18 mouse cellular contexts compared by ENCODE assay signal in the genomic region with DNA sequence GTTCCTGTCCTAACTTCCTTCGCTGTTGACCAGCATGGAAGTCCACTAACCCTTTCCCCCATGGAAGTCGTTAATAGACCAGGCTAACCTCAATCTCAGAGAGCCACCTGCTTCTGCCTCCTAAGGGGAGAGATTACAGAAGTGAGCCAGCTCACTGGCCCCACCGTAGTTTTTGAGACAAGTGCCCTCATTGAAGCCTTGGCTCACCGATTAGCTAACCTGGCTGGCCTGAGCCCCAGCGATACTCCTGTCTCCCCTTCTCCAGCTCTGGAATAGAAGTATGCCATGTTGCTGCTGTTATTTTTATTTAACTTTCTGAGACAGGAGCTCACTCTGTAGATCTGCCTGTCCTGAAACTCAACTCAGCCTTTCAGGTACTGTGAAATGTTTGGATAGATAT.
DNase-seq lines count a peak whose midpoint lies in the region; ATAC-seq and TF ChIP-seq lines count a peak whose summit lies in the region.
"Had no signal": no experiment of that assay in that cellular context is flagged by ENCODE, and none has a peak within 500 bp of the region (broad histone marks: within the 10 kb centered on the region; RNA-seq: fewer than 3 reads in every experiment).

No protein-coding gene starts in this region.

- peaks cover 29% of the 10 kb centered on the region for H3K4me1 ChIP-seq in heart, embryonic 10.5 days
- peaks cover 32% of the 10 kb centered on the region for H3K4me1 ChIP-seq in heart, embryonic 11.5 days (ENCODE audit: control insufficient read depth, insufficient read depth, low read length)
- H3K4me1 ChIP-seq in intestine, embryonic 14.5 days (replicated peaks; ENCODE audit: control insufficient read depth, insufficient read depth, low read length): peaks cover 16% of the 10 kb centered on the region
- peaks cover 8% of the 10 kb centered on the region for H3K4me1 ChIP-seq in intestine, embryonic 16.5 days (ENCODE audit: control insufficient read depth, insufficient read depth, low read length)
- no peaks in the 10 kb centered on the region; the same call in 1 of the 2 replicates for H3K4me1 ChIP-seq in stomach, postnatal 0 days (replicated peaks; ENCODE audit: control insufficient read depth, insufficient read depth)
- H3K4me1 ChIP-seq in cerebellum, adult 2 months (ENCODE audit: control insufficient read depth, insufficient read depth, low read length): no peaks in the 10 kb centered on the region

- WGBS in heart, embryonic 10.5 days: 81% methylated on average over 5 of the region's 5 CpGs
- WGBS in heart, embryonic 11.5 days (ENCODE audit: insufficient replicate concordance): 82% methylated on average over 5 of the region's 5 CpGs
- WGBS in intestine, embryonic 14.5 days: 90% methylated on average over 5 of the region's 5 CpGs
- whole genome bisulfite sequencing in intestine, embryonic 16.5 days: 94% methylated on average over 5 of the region's 5 CpGs
- WGBS in stomach, postnatal 0 days: 87% methylated on average over 5 of the region's 5 CpGs
- 86% methylated on average over 5 of the region's 5 CpGs for WGBS in cerebellum, adult 2 months

- no peak for ATAC-seq in heart, embryonic 11.5 days (replicated peaks; ENCODE audit: insufficient number of reproducible peaks, low FRiP score, low TSS enrichment)
- no peak for ATAC-seq in intestine, embryonic 14.5 days (replicated peaks; ENCODE audit: low FRiP score, low TSS enrichment, low read depth)
- ATAC-seq in intestine, embryonic 16.5 days: no peak
- ATAC-seq in stomach, postnatal 0 days (ENCODE audit: low FRiP score, low TSS enrichment): no peak
- ATAC-seq: forebrain, embryonic 13.5 days; forebrain, embryonic 15.5 days had no signal

- DNase-seq in heart, embryonic 10.5 days (ENCODE audit: low spot score): peak; percentile 59
- peak; percentile 18 for DNase-seq in intestine, embryonic 14.5 days (ENCODE audit: low spot score)
- DNase-seq in stomach, postnatal 0 days (ENCODE audit: low spot score): no peak
- DNase-seq in cerebellum, adult 2 months: no peak
- DNase-seq: adrenal gland, adult 2 months; adrenal gland, postnatal 10 days; adrenal gland, postnatal 25 days; cerebellum, adult 11 months; cerebellum, adult 18-20 months; cerebellum, adult 9-10 months; cerebellum, postnatal 10 days; cerebellum, postnatal 25 days had no signal

- TF ChIP-seq EP300 in stomach, postnatal 0 days (optimal IDR thresholded peaks at IDR 0.05): no peak

- H3K36me3 ChIP-seq in heart, embryonic 10.5 days: no peaks in the 10 kb centered on the region
- H3K36me3 ChIP-seq in heart, embryonic 11.5 days (ENCODE audit: control insufficient read depth, insufficient read depth, low read length): no peaks in the 10 kb centered on the region
- H3K36me3 ChIP-seq in intestine, embryonic 14.5 days (ENCODE audit: control insufficient read depth, insufficient read depth, low read length): no peaks in the 10 kb centered on the region
- H3K36me3 ChIP-seq in intestine, embryonic 16.5 days (ENCODE audit: control insufficient read depth, insufficient read depth, low read length): no peaks in the 10 kb centered on the region
- H3K36me3 ChIP-seq in stomach, postnatal 0 days (ENCODE audit: control insufficient read depth, insufficient read depth, low read length): no peaks in the 10 kb centered on the region
- H3K36me3 ChIP-seq: embryonic facial prominence, embryonic 12.5 days; forebrain, embryonic 15.5 days had no signal

- TF ChIP-seq CTCF in stomach, postnatal 0 days (IDR thresholded peaks at IDR 0.05; ENCODE audit: low read depth): no peak
- TF ChIP-seq CTCF in cerebellum, adult 2 months (IDR thresholded peaks at IDR 0.05; ENCODE audit: borderline replicate concordance, insufficient read depth, low read depth, low read length): no peak

- no peak overlapping the region for H3K4me2 ChIP-seq in heart, embryonic 11.5 days
- no peak overlapping the region for H3K4me2 ChIP-seq in intestine, embryonic 14.5 days (ENCODE audit: low read length)
- no peak overlapping the region for H3K4me2 ChIP-seq in intestine, embryonic 16.5 days (ENCODE audit: low read depth, low read length)
- H3K4me2 ChIP-seq in stomach, postnatal 0 days (replicated peaks; ENCODE audit: low read depth): no peak overlapping the region
- H3K4me2 ChIP-seq: embryonic facial prominence, embryonic 12.5 days; forebrain, embryonic 13.5 days; forebrain, embryonic 15.5 days had no signal

- no peaks in the 10 kb centered on the region for H3K9me3 ChIP-seq in heart, embryonic 10.5 days
- H3K9me3 ChIP-seq in heart, embryonic 11.5 days (replicated peaks; ENCODE audit: control insufficient read depth, low read length): no peaks in the 10 kb centered on the region
- H3K9me3 ChIP-seq in intestine, embryonic 14.5 days (ENCODE audit: control insufficient read depth, low read length): no peaks in the 10 kb centered on the region
- H3K9me3 ChIP-seq in intestine, embryonic 16.5 days (ENCODE audit: control insufficient read depth, low read length): no peaks in the 10 kb centered on the region
- H3K9me3 ChIP-seq in stomach, postnatal 0 days (ENCODE audit: control insufficient read depth, low read length): no peaks in the 10 kb centered on the region
- H3K9me3 ChIP-seq: embryonic facial prominence, embryonic 10.5 days; embryonic facial prominence, embryonic 12.5 days; forebrain, embryonic 13.5 days; forebrain, embryonic 15.5 days had no signal

- no peak overlapping the region for H3K9ac ChIP-seq in heart, embryonic 11.5 days (ENCODE audit: low read depth, low read length)
- no peak overlapping the region for H3K9ac ChIP-seq in intestine, embryonic 14.5 days (ENCODE audit: low read length)
- no peak overlapping the region for H3K9ac ChIP-seq in intestine, embryonic 16.5 days (ENCODE audit: low read depth, low read length)
- no peak overlapping the region for H3K9ac ChIP-seq in stomach, postnatal 0 days (ENCODE audit: low read length)
- H3K9ac ChIP-seq: embryonic facial prominence, embryonic 12.5 days; forebrain, embryonic 13.5 days; forebrain, embryonic 15.5 days had no signal

- H3K4me3 ChIP-seq in heart, embryonic 10.5 days: no peak overlapping the region
- H3K4me3 ChIP-seq in heart, embryonic 11.5 days (ENCODE audit: low read depth, low read length): no peak overlapping the region
- no peak overlapping the region for H3K4me3 ChIP-seq in intestine, embryonic 14.5 days (ENCODE audit: low read depth, low read length)
- H3K4me3 ChIP-seq in intestine, embryonic 16.5 days (ENCODE audit: low read length): no peak overlapping the region
- H3K4me3 ChIP-seq in stomach, postnatal 0 days (ENCODE audit: low read depth, low read length): no peak overlapping the region
- no peak overlapping the region for H3K4me3 ChIP-seq in cerebellum, adult 2 months (replicated peaks; ENCODE audit: insufficient read depth, low read depth, low read length)
- H3K4me3 ChIP-seq: embryonic facial prominence, embryonic 10.5 days; embryonic facial prominence, embryonic 12.5 days; forebrain, embryonic 13.5 days; forebrain, embryonic 15.5 days had no signal

- H3K27ac ChIP-seq in heart, embryonic 10.5 days: no peak overlapping the region
- no peak overlapping the region for H3K27ac ChIP-seq in heart, embryonic 11.5 days (ENCODE audit: low read depth, low read length)
- no peak overlapping the region for H3K27ac ChIP-seq in intestine, embryonic 14.5 days (ENCODE audit: low read depth)
- no peak overlapping the region for H3K27ac ChIP-seq in intestine, embryonic 16.5 days (ENCODE audit: low read length)
- 0 out of 2 replicates have a peak overlapping the region, but pooled peaks have one; percentile 8 for H3K27ac ChIP-seq in stomach, postnatal 0 days (replicated peaks)
- H3K27ac ChIP-seq in cerebellum, adult 2 months (ENCODE audit: insufficient read depth, low read length): no peak overlapping the region
- H3K27ac ChIP-seq: embryonic facial prominence, embryonic 10.5 days; embryonic facial prominence, embryonic 12.5 days; forebrain, embryonic 13.5 days; forebrain, embryonic 15.5 days had no signal

- no peak for TF ChIP-seq POLR2A in cerebellum, adult 2 months (IDR thresholded peaks at IDR 0.05; ENCODE audit: borderline replicate concordance, insufficient read depth, low read length)

- no peaks in the 10 kb centered on the region for H3K27me3 ChIP-seq in heart, embryonic 10.5 days (ENCODE audit: insufficient read depth, poor library complexity, severe bottlenecking)
- H3K27me3 ChIP-seq in heart, embryonic 11.5 days (ENCODE audit: control insufficient read depth, insufficient read depth, low read length): no peaks in the 10 kb centered on the region
- H3K27me3 ChIP-seq in intestine, embryonic 14.5 days (replicated peaks; ENCODE audit: control insufficient read depth, insufficient read depth, low read length): no peaks in the 10 kb centered on the region
- H3K27me3 ChIP-seq in intestine, embryonic 16.5 days (replicated peaks; ENCODE audit: control insufficient read depth, insufficient read depth, low read length): no peaks in the 10 kb centered on the region
- no peaks in the 10 kb centered on the region for H3K27me3 ChIP-seq in stomach, postnatal 0 days (ENCODE audit: control insufficient read depth, insufficient read depth, low read length)
- H3K27me3 ChIP-seq in cerebellum, adult 2 months (ENCODE audit: control insufficient read depth, insufficient read depth, low read length): no peaks in the 10 kb centered on the region
- H3K27me3 ChIP-seq: embryonic facial prominence, embryonic 12.5 days; forebrain, embryonic 13.5 days; forebrain, embryonic 15.5 days had no signal

Comparison
In these comparisons a context has a peak if more than half of its experiments do, and no peak if none do; other contexts are left out.
1. DNase-seq: peak in heart, embryonic 10.5 days (single experiment) and intestine, embryonic 14.5 days (single experiment); none in stomach, postnatal 0 days (single experiment) and cerebellum, adult 2 months (0 of 2).